ENCODE assay signal across 8 mouse cellular contexts in genomic region chr11:60176182-60176974, GRCm38 (mm10). TPM values are rescaled to one million over a fixed set of nuclear protein-coding genes. Genes with fewer than 3 reads are reported as not detected.
DNase-seq lines count a peak whose midpoint lies in the region; ATAC-seq lines count a peak whose summit lies in the region.

No protein-coding gene starts in this region.

- WGBS in hindbrain, embryonic 14.5 days, result under 1% methylated on average over 68 of the region's 71 CpGs

- H3K9ac ChIP-seq in hindbrain, embryonic 14.5 days, result peak overlapping the region; percentile 92

- peak overlapping the region; percentile 100 for H3K27ac ChIP-seq in hindbrain, embryonic 14.5 days

- H3K27me3 ChIP-seq in hindbrain, embryonic 14.5 days (ENCODE audit: control insufficient read depth, insufficient read depth, low read length), result no peaks in the 10 kb centered on the region

- H3K4me1 ChIP-seq in hindbrain, embryonic 14.5 days (replicated peaks; ENCODE audit: control insufficient read depth, insufficient read depth, low read length), result peaks cover 46% of the 10 kb centered on the region

- peak; percentile 45 for DNase-seq in Muller cell, postnatal 12 days (ENCODE audit: inconsistent ontology term)
- DNase-seq in cerebellum, postnatal 10 days, result peak; percentile 90 to 91
- peak; percentile 74 to 82 for DNase-seq in frontal cortex, postnatal 36 days (ENCODE audit: low spot score in 2 of 2)
- DNase-seq in hindbrain, embryonic 14.5 days (ENCODE audit: low spot score), result peak; percentile 72
- DNase-seq in left cerebral cortex, adult 11 months (ENCODE audit: low spot score), result peak; percentile 72
- DNase-seq in lung, postnatal 14 days, result peak; percentile 63
- peak; percentile 86 for DNase-seq in ovary, postnatal 36 days (ENCODE audit: low spot score)
- DNase-seq in thymus, postnatal 25 days, result peak; percentile 71

- H3K4me3 ChIP-seq in hindbrain, embryonic 14.5 days (replicated peaks; ENCODE audit: low read length), result peak overlapping the region; percentile 68

- H3K4me2 ChIP-seq in hindbrain, embryonic 14.5 days (replicated peaks), result peak overlapping the region; percentile 90

- ATAC-seq in hindbrain, embryonic 14.5 days (ENCODE audit: low FRiP score), result peak; percentile 58

- no peaks in the 10 kb centered on the region for H3K9me3 ChIP-seq in hindbrain, embryonic 14.5 days (ENCODE audit: control insufficient read depth, low read length)

- H3K36me3 ChIP-seq in hindbrain, embryonic 14.5 days (replicated peaks; ENCODE audit: control insufficient read depth, insufficient read depth), result no peaks in the 10 kb centered on the region

RNA-seq across cellular contexts. Expression of gene Srebf1, which starts 46.0 kb away (rescaled TPM):
- 37.3 and 40.3 TPM in 2 replicates for polyA plus RNA-seq in hindbrain, embryonic 14.5 days (2014; fragmentation: Nextera tagmentation; extraction: Ambion mirVana)

Comparison
In these comparisons a context has a peak if more than half of its experiments do, and no peak if none do; other contexts are left out.
1. Peak in every context shown above with its lines: DNase-seq, ATAC-seq, H3K4me3 ChIP-seq and H3K27ac ChIP-seq.